Mouse (Mus musculus) urinary bladder, adult 2 months (tissue): ENCODE results near the gene Anks1b. TPM values are rescaled to one million over a fixed set of nuclear protein-coding genes. Genes with fewer than 3 reads are reported as not detected.

Experiments
- DNase-seq: peaks from one replicate; pipeline ENCODE4 v3.0.0; 2022; ENCODE audit warnings: low spot score
- polyA plus RNA-seq: library from polyadenylated mRNA; depleted of rRNA; stranded (reverse); fragments of >200 nt; gene quantifications from 2 replicates; pipeline ENCODE4 v1.2.3, GENCODE M21; 2012

Gene Anks1b
- polyA plus RNA-seq, 1 experiment, result 0.29 TPM

DNA sequence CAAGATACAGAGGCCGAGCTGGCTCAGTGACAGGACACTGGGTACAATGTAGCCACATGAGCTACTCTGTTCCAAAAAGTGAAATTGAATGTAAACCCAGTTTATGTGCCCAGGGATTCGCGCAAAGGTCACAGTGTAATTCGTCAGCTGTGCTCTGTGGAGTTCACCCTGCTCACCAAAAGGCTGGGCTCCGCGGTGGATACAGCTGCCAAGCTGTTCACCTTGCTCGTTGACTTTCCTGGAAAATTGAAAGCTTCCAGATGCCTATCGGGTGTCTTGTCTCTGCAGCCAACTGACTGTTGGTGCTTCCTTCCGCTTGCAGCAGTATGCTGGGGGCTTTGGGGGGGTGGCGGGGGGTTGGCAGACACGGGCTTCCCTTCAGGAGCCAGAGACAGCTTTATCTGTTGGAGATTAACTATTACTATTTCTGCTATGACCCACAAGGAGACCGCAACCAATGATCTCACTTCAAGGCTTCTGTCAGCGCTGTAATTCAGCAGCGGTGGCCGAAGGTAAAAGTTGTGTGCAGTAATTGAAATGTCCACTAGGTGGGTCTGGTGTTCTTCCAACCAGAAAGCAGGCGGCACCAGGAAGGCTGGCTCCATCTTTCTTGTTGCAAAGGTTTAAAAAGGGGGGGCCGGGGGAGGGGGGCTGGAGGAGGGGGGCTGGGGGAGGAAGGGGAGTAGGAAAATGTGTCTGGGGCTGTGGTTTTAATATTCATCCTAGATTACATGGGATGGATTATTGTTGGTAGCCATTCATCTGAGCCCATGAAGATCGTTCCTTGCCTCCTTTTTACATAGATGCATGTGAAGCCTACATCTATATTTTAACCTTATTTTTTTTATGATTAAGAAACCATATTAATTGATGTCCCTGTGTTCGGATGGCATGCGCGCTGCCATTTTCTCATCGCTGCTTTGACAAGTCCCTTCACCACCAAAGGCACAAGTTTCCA, 855.4 kb downstream of the Anks1b start:
- DNase-seq, result no peak

DNA sequence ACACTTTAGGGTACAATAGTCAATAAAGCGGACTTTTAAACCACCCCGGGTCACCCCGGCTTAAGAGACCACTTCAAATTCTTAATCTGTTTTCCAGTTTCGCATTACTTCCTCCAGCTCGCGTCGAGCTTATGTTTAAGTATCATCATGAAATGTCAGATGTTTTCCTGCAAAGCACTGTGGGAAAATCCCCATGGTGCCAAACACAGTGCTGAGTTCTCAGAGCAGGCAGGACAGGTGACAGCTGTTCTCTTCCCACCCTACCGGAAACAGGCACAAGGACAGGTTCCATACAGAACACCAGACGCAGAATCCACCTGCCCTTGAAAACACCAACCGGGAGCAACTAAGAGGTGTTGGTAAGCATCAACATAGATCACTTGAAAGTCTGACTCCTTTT, 856.2 kb downstream of the Anks1b start:
- no peak for DNase-seq

DNA sequence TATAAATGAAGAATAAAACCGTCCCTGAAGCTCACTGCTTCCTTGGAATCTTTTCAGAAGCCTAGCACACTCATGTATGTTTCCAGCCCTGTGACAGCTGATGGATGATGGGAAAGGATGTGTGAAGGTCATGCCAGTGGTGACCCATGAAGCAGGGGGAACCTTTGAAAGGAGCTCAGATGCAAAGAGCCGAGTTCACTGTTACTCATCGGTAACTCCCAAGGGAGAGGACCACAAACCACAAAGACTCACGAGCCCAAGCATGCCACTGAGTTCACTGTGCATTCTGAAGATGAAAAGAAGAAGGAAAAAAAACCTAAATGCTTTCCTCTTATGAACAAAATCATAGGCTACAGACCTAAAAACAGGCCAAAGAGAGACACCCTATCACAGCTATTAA, 859.5 kb downstream of the Anks1b start:
- no peak for DNase-seq

DNA sequence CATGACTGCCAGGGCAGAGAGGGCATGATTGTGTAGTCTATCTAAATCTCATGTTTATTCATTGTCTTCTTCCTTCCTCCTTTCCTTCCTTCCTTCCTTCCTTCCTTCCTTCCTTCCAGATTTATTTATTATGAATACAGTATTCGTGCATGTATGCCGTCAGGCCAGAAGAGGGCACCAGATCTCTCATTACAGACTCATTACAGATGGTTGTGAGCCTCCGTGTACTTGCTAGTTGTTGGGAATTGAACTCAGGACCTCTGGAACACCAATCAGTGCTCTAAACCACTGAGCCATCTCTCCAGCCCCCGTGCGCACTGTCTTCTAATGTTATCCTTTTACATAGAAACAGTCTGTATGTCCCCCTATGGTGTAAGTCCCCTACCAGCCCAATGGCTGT, 860.3 kb downstream of the Anks1b start:
- no peak for DNase-seq

DNA sequence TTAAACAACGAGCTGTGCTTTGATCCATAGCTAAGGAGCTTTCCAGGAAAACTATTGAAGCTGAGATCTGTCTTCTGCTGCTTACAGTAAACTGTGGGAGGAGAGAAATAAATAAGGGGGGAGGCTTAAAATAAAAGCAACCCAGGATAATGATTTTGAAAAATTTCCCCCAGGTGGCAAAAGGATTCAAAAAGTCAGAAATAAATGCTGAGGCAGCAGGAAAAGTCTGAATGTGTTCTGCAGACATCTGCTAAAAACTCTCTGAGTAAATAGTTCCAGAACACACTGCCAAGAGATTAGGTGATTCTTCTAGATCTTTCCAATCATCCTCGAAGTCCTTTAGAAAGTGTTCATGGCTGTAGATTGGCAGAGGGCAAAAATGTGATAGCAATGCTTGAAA, 865.2 kb downstream of the Anks1b start:
- DNase-seq, result no peak

DNA sequence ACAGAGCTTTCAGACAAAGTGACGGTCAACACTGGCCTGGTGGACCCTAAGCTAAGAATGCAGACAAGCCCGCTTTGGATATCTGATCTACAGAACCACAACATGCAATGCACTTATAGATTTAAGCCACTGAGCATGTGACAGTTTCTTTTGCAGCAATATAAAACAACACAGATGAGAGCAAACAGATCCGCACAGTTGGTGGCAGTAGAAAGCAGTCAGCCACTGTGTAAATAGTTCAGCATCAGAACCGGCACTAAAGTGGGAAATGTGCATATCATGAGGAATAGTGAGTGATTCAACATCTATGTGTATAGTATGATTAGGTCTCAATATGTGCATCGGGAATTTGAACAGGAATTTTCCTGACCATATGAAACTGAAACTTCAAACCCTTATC, 867.6 kb downstream of the Anks1b start:
- DNase-seq, result no peak

DNA sequence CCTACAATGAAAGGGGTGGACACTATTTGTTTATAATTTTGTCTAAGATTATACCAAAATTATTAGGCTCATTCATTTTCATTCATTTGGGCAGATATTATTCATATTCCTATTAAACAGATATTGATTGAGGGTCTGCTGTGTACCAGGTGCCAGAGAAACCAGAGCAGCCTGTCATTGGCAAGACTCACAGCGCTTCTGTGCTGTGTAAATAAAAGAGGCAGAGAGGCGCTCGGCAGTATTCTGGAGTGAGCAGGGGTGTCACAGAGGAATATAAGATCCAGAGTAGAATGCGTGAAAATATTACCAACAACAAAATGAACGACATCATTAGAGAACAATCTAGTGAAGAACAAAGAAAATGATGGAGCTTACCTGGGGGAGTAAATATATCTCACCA, 878.6 kb downstream of the Anks1b start:
- no peak for DNase-seq

DNA sequence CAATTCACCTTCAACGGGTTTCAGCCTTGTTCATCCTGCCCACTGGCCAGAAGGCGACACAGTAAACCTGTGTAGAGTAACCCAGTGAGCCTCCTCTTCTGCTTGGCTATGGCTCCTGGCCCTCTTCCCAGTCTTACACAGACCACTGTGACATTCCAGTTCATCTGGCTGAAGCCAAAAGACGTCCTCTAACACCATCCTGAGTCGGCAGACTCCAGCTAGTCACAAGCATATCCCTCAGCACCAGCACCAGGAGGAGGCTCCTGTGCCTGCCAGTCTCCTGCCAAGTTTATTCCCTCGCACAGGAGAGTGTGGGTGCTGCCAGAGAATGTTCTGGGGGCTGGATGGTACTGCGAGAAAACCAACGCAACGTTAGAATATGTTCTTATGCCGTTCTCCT, 879.8 kb downstream of the Anks1b start:
- no peak for DNase-seq

DNA sequence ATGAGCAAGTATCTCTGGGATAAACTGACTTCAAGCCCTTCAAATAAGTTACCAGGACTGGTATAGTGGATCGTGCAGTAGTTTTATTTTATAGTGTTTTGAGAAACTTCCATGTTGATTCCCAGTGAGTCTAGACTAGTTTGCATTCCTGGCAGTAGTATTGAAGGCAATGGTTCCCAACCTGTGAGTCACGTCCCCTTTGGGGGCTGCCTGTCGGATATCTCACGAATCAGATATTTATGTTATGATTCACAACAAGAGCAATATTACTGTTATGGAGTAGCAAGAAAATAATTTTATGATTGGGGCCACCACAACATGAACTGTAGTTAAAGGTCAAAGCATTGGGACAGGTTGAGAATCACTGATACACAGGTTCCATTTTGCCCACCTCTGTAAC, 884.5 kb downstream of the Anks1b start:
- DNase-seq, result no peak

DNA sequence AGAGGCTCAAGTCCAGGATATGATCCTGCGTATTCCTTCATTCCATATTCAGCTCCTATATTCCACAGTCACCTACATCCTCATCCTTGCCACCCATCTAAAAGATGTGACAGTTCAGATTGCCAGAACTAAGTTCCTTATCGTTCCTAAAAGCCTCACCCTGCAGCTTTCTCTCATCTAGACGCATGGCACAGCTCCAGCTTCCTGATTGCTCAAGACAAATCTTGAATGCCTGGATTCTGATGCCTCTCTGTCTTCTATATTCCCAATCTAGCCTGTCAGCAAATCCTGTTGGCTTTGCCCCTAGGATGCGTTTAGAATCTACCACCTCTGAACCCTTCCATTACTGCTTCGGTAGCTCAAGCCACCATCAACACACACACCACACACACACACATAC, 886.6 kb downstream of the Anks1b start:
- DNase-seq, result no peak

DNA sequence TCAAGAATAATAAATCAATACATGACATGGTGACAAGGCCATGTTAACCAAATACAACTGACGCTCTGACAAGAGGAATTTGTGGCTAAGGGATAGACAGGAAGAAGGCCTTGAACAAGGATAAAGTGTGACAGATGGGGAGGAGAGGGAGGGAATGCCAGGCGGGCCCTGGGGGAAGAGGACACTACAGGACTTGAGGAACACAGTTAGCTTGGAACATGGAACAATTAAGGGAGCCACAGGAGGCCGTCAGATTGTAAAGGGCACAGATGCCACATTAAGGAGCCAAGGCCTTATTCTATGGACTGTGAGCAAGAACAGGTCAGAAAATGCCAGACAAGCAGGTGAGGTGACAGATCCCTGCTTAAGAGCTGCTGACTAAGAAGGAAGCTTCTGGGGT, 893.0 kb downstream of the Anks1b start:
- DNase-seq, result no peak

DNA sequence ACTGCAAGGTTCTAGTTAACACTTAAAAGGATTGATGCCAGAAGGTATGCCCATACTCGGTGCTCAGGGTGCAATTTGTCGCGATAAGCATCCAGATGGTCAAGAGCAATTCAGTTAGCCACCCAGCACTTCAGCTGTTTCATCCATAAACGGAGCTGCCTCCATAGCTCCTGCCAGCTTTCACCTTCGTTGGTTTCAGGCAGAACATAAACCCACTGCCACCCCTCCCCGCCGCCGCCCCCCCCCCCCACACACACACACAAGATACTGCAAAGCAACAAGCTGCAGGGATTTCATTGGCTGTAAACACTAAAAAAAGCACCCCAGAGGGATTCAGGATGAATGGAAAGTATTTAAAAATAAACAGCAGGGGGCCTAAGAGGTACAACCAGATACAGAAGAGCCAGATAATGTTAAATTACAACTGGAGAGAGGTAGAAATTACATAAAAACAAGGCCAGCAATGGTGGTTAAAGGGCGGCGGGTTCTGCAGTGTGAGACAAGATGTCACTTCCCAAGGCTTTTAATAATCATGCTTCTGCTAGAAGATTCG, 897.2 kb downstream of the Anks1b start:
- DNase-seq, result no peak

DNA sequence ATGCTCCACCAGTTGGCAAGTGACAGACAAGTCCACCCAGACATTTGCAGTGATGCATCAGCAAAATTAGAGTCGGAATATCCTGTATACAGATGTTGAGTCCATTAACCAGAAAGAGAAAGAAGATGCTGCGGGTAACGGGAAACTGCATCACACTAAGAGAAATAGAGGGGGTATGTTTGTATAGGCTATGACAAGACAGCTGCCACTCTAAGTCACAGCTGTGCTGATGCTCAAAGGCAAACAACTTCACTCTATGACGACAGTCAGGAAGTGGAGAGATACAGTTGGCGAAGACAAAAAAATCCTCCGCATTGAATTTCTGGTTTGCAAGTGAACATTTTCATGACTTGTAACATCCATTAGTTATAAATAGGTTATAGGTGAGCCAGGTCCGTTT, 897.7 kb downstream of the Anks1b start:
- DNase-seq, result no peak

DNA sequence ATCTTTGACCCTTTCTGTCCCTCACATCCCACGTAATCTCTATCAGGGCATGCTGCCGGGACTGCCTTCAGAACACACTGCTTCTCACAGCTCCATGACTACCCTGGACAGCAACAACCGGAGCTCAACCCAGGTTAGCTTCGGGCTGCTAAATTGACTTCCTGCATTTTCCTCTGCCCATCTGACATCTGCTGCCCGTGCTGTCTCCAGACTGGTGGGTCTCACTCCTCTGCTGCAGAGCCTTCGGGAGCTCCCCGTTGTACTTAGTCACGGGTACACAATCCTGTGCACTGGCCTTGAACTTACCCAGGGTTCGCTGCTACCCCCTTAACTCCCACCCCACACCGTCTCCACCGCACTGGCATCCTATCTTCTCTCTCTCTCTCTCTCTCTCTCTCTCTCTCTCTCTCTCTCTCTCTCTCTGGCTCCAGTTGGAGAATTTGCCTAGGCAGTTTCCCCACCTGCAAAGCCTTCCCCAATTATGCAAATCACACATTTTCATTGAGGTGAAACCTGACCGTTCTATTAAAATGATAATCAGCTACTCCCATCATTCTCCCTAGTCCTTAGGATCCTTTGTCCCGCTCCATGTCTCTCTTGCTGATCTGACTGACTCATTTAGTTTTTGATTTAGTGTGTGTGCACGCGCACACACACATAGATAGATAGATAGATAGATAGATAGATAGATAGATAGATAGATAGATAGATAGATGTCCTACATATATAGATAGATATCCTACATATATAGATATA, 898.3 kb downstream of the Anks1b start:
- DNase-seq, result no peak

DNA sequence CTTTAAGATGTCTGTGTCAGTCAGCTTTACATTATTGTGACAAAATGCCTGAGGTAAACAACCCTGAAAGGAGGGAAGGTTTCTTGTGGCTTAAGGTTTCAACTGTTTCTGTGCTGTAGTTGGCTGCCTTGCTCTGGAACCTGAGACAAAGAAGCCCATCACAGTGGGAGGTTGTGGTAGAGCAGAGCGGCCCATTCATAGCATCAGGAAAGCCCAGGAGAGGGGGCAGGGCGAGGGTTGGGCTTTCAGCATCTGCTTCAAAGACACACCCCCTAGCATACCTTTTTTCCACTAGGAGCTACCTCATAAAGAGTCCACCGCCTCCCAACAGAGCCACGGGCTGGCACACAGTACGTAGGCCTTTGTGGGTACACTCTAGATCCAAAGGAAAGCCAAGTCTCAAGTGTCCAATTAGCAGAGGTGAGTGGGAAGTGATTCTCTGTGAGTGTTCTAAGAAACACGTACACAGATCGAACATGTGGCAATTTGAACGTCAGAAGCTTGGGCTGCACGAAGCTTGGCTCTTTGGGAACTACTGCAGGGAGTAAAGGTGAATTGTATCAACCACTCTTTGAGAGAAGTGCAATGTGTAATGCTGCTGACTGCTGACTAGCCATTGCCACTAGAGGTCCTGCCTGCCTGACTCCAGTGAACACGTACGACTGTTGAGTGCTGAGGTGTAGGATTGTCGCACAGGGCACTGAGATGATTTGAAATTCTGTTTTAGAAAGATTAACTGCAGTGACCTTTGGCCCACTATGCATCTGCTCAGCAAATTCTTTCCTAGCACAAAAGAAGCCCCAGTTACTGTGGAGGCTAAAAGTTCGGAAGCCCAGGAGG, 906.5 kb downstream of the Anks1b start:
- DNase-seq, result no peak

DNA sequence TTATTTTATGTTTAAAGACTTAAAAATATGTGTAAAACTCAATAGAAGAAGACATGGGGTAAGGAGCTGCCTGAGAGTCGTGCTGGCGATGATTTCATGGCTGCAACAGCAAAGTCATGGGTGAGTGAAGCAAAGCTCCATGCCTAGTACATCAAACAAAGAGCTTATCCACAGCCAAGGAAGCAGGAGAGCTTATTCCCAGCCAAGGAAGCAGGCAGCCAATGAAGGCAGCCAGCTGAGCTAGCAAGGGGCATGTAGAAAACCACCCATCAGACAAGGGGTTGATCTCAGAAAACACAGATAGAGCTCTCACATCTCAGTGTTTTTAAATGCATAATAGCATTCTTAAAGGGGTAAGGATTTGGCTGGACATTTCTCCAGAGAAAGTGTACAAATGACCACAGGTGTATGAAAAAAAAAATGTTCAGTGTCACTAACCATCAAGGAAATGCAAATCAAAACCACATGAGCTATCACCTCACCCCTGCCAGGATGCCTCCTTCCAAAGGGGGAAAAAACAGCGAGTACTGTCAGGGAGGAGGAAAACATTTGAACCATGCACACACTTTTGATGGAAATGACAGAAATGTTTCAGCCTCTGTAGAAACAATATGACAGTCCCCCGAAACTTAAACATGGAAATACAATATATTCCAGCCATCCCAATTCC, 911.8 kb downstream of the Anks1b start:
- DNase-seq, result no peak

DNA sequence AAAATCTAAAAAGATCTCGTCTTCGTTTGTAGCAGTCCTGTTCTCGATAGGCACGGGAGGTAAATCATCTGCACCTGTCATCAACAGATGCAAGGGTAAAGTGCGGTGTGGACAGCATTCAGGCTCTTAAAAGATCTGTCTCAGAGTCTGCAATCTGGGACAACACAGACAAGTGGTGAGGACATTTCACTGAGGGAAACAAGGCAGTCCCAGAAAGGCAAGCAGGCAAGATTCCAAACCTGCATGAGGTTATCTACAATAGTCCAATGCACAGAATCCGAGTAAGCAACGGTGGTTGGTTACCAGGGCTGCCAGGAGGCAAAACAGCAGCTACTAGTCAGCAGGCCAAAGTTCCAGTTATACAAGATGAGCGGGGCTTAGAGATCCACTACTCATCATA, 912.4 kb downstream of the Anks1b start:
- no peak for DNase-seq

DNA sequence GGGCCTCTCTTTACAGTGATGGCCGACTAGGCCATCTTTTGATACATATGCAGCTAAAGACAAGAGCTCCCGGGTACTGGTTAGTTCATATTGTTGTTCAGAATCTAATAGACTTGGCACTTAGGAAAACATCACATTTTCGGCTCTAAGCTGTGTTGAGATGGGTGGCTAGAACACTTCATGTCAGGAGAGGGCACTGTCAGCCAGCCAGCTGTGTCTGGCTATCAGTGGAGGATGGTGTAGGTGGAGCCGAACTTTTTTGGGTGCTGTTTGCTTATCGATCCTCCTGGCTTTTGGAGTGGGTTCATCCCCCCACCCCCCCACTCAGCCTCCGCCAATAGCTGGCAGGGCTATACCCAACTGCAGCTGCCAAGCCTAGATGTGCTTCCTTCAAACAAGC, 929.8 kb downstream of the Anks1b start:
- DNase-seq, result no peak

DNA sequence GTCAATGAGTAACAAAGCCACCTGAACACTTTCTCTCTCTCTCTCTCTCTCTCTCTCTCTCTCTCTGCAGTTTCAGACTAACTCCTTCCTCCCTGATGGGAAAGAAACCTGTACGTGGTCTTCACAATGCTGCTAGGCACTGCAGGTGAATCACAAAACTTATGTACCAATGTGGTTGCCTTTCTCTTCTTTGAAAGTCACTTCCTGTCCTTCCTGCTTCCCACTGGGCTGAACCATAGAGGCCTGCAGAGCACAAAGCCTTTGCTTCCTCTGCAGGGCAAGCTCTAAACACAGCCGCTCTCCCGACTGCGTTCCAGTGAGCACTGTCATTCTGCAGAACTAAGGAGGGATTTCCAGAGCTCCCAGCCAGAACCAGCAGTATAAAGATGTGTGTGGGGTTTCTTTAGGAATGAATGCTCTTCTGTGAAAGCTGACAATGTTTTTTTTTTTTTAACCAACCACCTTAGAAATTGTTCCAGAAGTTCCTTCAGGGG, 931.3 kb downstream of the Anks1b start:
- DNase-seq, result no peak

DNA sequence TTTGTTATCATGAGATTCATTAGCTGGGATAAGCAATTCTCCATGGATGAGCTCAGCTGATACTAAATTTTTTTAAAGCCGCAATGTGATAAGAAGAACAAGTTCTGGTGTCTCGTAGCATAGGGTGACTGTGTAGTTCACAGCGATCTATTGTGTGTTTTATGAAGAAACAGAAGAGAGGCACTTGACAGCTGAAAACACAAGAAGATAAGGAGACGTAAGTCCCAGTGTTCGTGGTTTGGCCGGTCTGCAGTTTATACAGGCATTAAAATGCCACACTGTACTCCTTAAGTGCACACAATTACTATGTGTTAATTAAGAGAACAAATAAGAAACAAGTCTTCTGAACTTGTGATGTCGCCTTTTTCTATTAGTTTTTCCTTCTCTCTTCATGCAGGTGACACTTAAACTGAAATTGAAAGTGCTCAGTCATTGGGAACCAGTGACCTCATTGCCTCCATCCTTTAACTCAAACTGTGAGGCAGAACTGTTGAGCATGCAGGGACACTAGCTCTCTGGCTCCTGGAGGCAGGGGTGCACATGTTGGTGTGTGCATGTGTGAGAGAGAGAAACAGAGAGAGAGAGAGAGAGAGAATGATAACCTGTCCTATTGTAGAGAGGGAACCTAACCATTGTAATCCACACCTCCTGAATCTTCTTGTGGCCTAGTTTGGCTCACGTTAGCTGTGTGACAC, 935.5 kb downstream of the Anks1b start:
- DNase-seq, result no peak
